Mouse (Mus musculus) hindbrain, postnatal 0 days (tissue): ENCODE results near the gene Mpzl1. TPM values are rescaled to one million over a fixed set of nuclear protein-coding genes. Genes with fewer than 3 reads are reported as not detected.
A peak's percentile ranks its signal among the peaks of the same experiment; 100 is the strongest.

Source experiments
- ATAC-seq: fragments of 200-750 bp; cut with Nextera tagmentation; 2 replicates; pipeline ENCODE4 v1.8.0; 2017; ENCODE audit warnings: mild to moderate bottlenecking, moderate TSS enrichment, moderate library complexity
- DNase-seq: peaks from one replicate; pipeline ENCODE4 v3.0.0-alpha.2; 2015; ENCODE audit warnings: low spot score
- H3K27ac ChIP-seq: fragments of 300-500 bp; sonication (generic); 2 replicates; pipeline ENCODE4 v1.5.1; 2014; ENCODE audit warnings: mild to moderate bottlenecking
- H3K27me3 ChIP-seq: fragments of 300-500 bp; sonication (generic); 2 replicates; pipeline ENCODE4 v1.6.1; 2014; ENCODE audit warnings: low read length, mixed read lengths; ENCODE audit not compliant: insufficient read depth
- H3K36me3 ChIP-seq: fragments of 300-500 bp; sonication (generic); 2 replicates; pipeline ENCODE4 v1.6.1; 2014; ENCODE audit warnings: low read length, mixed read lengths; ENCODE audit not compliant: insufficient read depth
- H3K4me1 ChIP-seq: fragments of 300-500 bp; sonication (generic); 2 replicates; pipeline ENCODE4 v1.6.1; 2014; ENCODE audit warnings: antibody characterized with exemption, low read length, mixed read lengths; ENCODE audit not compliant: insufficient read depth
- H3K4me2 ChIP-seq: fragments of 300-500 bp; sonication (generic); 2 replicates; pipeline ENCODE4 v1.6.1; 2014; ENCODE audit warnings: low read depth, mild to moderate bottlenecking, low read length, moderate library complexity, mixed read lengths
- H3K4me3 ChIP-seq: fragments of 300-500 bp; sonication (generic); 2 replicates; pipeline ENCODE4 v1.5.1; 2014; ENCODE audit warnings: low read length
- H3K9ac ChIP-seq: fragments of 300-500 bp; sonication (generic); replicated peaks from 2 replicates; pipeline ENCODE4 v1.6.1; 2014; ENCODE audit warnings: mild to moderate bottlenecking, low read length, moderate library complexity, mixed read lengths
- H3K9me3 ChIP-seq: fragments of 300-500 bp; sonication (generic); 2 replicates; pipeline ENCODE4 v1.6.1; 2016; ENCODE audit warnings: low read length, mixed read lengths
- CTCF ChIP-seq: IDR thresholded peaks from 2 replicates; pipeline ENCODE4 v1.5.1; 2016; ENCODE audit warnings: antibody characterized with exemption, control low read depth, low read depth
- WGBS: fragments of 180-500 bp; shearing (Covaris S2); extraction: QIAGEN DNeasy Blood & Tissue Kit; methylation state at CpG from one replicate; pipeline ENCODE4 v1.1.7; 2014; 5-methylcytosine and 5-hydroxymethylcytosine counted together
- polyA plus RNA-seq: library from polyadenylated mRNA; unstranded; fragments of >200 nt; fragmentation: Nextera tagmentation; extraction: Ambion mirVana; gene quantifications from 2 replicates; pipeline ENCODE4 v1.2.1, GENCODE M21; 2015
- total RNA-seq: library from RNA; depleted of rRNA; stranded (reverse); fragments of >200 nt; gene quantifications from 2 replicates; pipeline ENCODE4 v1.2.3, GENCODE M21; 2014

The Mpzl1 gene
- total and polyA plus RNA-seq, 2 experiments from 2014 or later = 30.2 to 145 TPM

DNA sequence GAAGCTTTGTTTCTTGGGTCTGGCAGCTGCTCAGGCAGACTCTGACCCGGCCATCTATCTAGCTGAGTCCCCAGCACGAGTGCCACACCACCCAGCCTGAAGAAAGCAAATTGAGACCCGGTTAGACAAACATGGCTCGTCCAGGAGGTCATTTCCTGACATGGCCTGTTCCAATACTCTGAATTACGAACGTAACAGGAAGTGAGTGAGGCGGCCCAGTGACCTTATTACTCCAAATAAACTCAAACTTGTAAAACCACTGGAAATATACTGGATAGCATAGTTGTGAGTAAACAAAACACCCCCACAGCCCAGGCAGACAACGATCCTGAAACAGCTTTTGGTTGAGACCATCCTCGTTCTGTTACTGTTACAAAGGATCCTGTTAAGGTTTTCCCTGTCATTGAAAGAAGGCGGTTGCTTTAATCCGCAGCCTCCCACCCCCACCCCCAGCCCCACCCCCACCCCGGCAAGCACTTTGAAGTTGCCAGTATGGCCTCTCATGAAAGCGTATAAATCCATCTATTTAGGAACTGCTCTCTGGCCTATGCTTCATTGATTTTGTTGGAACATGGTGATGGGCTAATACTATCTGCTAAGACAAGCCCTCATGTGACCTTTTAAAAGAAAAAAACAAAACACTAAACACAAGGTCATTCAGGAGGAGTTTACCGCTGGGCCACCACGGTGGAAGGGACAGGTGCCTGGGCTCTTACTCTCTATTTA is 17.0 kb downstream of the Mpzl1 start:
- no peak overlapping the region for H3K4me2 ChIP-seq
- TF ChIP-seq CTCF = no peak
- H3K4me1 ChIP-seq = peaks cover 4% of the 10 kb centered on the region; the same call in 1 of the 2 replicates

DNA sequence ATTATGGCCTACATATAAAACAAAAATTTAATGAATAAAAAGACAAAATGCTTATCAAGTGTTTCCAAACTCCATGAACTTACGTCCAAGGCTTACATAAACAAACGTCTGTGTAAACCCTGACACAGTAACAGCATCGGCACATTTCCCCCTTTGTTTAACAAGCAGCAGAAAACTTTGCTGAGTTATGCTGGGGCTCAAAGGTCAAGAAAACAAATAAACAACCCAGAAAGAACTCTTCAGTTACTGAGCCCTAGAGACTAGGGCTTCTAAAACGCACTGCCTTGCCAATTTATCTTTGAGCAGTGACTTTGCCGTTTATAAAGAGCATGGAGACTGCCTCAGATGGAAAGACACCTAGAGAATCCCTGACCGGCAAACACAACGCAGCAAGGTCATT is 17.7 kb downstream of the Mpzl1 start:
- WGBS = 43% methylated on average over 7 of the region's 7 CpGs
- H3K9me3 ChIP-seq = no peaks in the 10 kb centered on the region
- H3K9ac ChIP-seq = no peak overlapping the region
- H3K27ac ChIP-seq = peak overlapping the region; percentile 43
- ATAC-seq (no peak), DNase-seq (no peak)
- no peak overlapping the region for H3K4me2 ChIP-seq
- no peak for TF ChIP-seq CTCF
- 0 out of 2 replicates have a peak, but pooled peaks cover 6% of the 10 kb centered on the region for H3K36me3 ChIP-seq
- H3K4me3 ChIP-seq = no peak overlapping the region
- no peaks in the 10 kb centered on the region for H3K27me3 ChIP-seq
- H3K4me1 ChIP-seq = peaks cover 4% of the 10 kb centered on the region; the same call in 1 of the 2 replicates

More for the DNA sequence above, 17.0 kb downstream of the Mpzl1 start:
- Histone ChIP-seq H3K27ac (peak overlapping the region; percentile 43), H3K9ac (no peak overlapping the region), H3K36me3 (0 out of 2 replicates have a peak, but pooled peaks cover 6% of the 10 kb centered on the region), H3K27me3 (no peaks in the 10 kb centered on the region), H3K4me3 (no peak overlapping the region), H3K9me3 (no peaks in the 10 kb centered on the region)
- DNase-seq = peak; percentile 39
- ATAC-seq = no peak
- WGBS = 34% methylated on average over 15 of the region's 15 CpGs

DNA sequence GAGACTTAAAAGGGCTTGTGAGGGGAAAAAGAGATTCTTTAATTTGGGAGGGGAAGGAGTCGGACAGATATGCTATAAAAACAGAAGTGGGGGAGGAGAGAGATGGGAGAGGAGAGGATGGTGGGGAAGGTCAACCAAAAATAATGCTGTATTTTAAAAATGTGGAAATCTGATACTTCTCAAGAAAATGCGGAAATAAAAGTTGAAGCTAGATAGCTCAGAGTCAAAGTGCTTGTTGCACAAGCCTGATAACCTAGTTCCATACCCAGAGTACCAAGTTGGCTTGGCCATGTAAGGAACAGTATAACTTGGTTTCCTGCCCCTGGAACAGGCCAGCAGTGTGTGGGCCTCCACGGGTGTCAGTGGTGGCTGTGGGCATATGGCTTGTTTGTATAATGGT is 19.5 kb downstream of the Mpzl1 start:
- H3K27me3 ChIP-seq = no peaks in the 10 kb centered on the region
- H3K27ac ChIP-seq = no peak overlapping the region
- 0 out of 2 replicates have a peak, but pooled peaks cover 6% of the 10 kb centered on the region for H3K36me3 ChIP-seq
- H3K9me3 ChIP-seq = no peaks in the 10 kb centered on the region
- TF ChIP-seq CTCF = no peak
- ATAC-seq (no peak), DNase-seq (no peak)
- H3K9ac ChIP-seq = no peak overlapping the region
- no peak overlapping the region for H3K4me2 ChIP-seq
- H3K4me3 ChIP-seq = no peak overlapping the region
- 98% methylated on average over 3 of the region's 3 CpGs for WGBS
- peaks cover 4% of the 10 kb centered on the region; the same call in 1 of the 2 replicates for H3K4me1 ChIP-seq

DNA sequence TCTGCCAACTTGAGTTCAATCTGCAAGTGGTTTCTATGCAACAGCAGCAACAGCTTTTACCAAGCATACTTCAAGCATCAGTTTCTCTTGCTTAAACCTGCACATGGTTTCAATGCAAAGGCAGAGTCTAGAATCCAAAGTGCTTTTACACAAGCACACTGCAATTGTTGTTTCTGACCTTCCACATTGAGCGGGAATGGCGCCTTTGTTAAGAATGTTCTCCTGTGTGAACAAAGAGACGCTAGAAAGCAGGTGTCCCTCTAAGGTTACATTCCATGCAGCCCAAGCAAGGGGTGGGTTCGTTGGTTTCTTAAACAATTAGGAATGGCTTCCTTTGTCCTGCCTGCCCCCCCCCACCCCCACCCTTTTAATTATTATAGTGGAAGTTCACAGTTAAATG is 20.4 kb downstream of the Mpzl1 start:
- Histone ChIP-seq H3K4me3 (no peak overlapping the region), H3K4me2 (no peak overlapping the region), H3K36me3 (0 out of 2 replicates have a peak, but pooled peaks cover 6% of the 10 kb centered on the region), H3K27ac (no peak overlapping the region), H3K9ac (no peak overlapping the region), H3K27me3 (no peaks in the 10 kb centered on the region), H3K9me3 (no peaks in the 10 kb centered on the region), H3K4me1 (peaks cover 4% of the 10 kb centered on the region; the same call in 1 of the 2 replicates)
- DNase-seq (no peak), ATAC-seq (no peak)
- 81% methylated on average over 4 of the region's 4 CpGs for WGBS
- no peak for TF ChIP-seq CTCF

DNA sequence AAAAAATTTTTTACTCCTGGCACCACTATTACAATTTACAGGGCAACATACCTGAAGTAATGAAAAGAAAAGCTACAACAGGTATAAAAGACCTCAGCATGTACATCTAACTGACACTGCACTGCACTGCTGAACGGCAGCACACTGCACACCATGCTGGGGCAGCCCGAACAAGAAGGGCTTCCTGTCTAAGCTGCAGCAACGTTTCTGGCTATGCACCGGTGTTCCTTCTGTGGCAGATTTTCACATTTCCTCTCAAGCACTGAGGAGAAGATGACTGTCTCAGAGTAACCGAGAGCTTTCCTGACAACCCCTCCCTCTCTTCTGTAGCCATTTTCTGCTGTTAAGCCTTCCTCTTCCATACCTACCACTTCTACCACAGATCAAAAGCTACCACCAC is 21.6 kb downstream of the Mpzl1 start:
- TF ChIP-seq CTCF = no peak
- no peak for ATAC-seq
- no peak overlapping the region for H3K9ac ChIP-seq
- peaks cover 4% of the 10 kb centered on the region; the same call in 1 of the 2 replicates for H3K4me1 ChIP-seq
- no peak overlapping the region for H3K4me2 ChIP-seq
- no peak for DNase-seq
- no peak overlapping the region for H3K4me3 ChIP-seq
- 72% methylated on average over 5 of the region's 5 CpGs for WGBS
- no peaks in the 10 kb centered on the region for H3K27me3 ChIP-seq
- H3K9me3 ChIP-seq = no peaks in the 10 kb centered on the region
- H3K36me3 ChIP-seq = 0 out of 2 replicates have a peak, but pooled peaks cover 6% of the 10 kb centered on the region
- no peak overlapping the region for H3K27ac ChIP-seq

DNA sequence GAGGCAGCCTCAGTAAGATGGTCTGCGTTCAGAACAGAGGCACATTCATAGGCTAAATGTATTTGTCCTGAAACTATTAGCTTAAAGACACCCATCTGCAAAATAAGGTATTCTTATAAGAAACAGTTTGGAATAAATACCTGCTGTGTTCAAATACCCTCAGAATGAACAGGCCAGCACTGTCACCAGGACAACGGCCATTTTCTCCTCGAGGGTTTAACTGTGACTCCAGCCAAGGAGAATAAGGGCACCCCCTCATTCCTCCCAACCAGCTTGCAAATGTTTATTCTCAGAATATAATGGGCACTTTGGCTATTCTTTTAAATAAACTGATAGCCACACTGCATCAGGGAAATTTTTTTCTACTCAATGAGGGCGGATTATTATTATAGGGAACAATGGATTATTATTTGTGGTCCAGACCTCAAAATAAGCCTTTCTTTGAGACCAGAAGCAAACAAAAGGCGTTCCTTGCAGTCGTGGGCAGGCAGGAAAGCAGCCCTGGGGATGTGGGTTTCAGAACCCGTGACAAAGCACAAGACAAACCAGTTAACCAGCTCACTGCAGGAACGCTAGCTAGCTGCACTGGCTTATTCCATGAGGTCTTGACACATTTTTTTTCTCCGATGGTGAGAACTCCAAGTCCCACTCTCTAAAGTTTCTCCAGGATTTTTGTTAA is 23.9 kb downstream of the Mpzl1 start:
- no peak for TF ChIP-seq CTCF
- Histone ChIP-seq H3K9ac (no peak overlapping the region), H3K9me3 (no peaks in the 10 kb centered on the region), H3K4me2 (no peak overlapping the region), H3K4me3 (no peak overlapping the region), H3K27ac (peak overlapping the region; percentile 67), H3K27me3 (no peaks in the 10 kb centered on the region), H3K4me1 (no peaks in the 10 kb centered on the region), H3K36me3 (peaks cover 9% of the 10 kb centered on the region; the same call in 1 of the 2 replicates)
- DNase-seq (peak; percentile 43), ATAC-seq (peak; percentile 66)
- WGBS = 17% methylated on average over 9 of the region's 9 CpGs
